In the genomic region with DNA sequence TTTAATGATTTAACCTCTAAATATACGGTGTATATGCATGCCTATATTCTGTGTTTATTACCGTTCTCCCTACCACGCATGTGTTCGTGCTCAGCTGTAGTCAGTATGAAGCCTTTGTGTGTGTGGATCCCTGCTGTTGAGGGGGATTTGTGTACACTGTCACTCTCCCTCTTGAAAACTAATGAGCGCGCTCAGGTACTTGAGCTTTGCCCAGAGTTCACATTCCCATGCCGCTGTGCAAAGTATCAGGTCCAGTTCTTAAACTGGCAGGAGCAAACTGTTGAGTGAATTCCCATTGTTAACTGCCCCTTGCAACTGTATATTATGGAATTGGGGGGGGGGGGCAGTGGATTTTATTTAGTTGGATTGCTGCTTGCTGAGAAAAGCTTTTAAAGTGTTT, we compare ENCODE assay signal across 7 mouse cellular contexts.
"Had no signal": no experiment of that assay in that cellular context is flagged by ENCODE, and none has a peak within 500 bp of the region (broad histone marks: within the 10 kb centered on the region; RNA-seq: fewer than 3 reads in every experiment).

No protein-coding gene starts in this region.

- H3K4me2 ChIP-seq: liver, embryonic 13.5 days; midbrain, embryonic 11.5 days had no signal

- H3K4me1 ChIP-seq: liver, embryonic 13.5 days had no signal

- ATAC-seq: intestine, postnatal 0 days had no signal

- H3K27ac ChIP-seq: left cerebral cortex, adult 2 months; liver, embryonic 13.5 days had no signal

- DNase-seq: layer of hippocampus, postnatal 36 days; lung, adult 2 months; midbrain, embryonic 14.5 days had no signal

- H3K27me3 ChIP-seq: liver, embryonic 13.5 days had no signal

- H3K9ac ChIP-seq: liver, embryonic 13.5 days had no signal

- H3K9me3 ChIP-seq: liver, embryonic 13.5 days had no signal

- H3K4me3 ChIP-seq: left cerebral cortex, adult 2 months; liver, embryonic 13.5 days had no signal
